Mouse (Mus musculus) T-helper 1 cell (primary cell): Measurements from ENCODE around the gene Dek.

Experiments
- in situ Hi-C: fragments of 300-600 bp; cut with MboI, MseI; formaldehyde crosslinking; loops from one replicate; pipeline ENCODE4 v1.15.1; 2025; ENCODE audit warnings: high pct_unique_total_duplicates

The Dek gene

GRCm38 (mm10) chr13:47056781-47057180 lies 49.2 kb downstream of the Dek start:
- in situ Hi-C loops: no loop called here

GRCm38 (mm10) chr13:47056126-47056525 lies 49.9 kb downstream of the Dek start:
- in situ Hi-C loops: no loop called here

GRCm38 (mm10) chr13:47053971-47054370 lies 52.0 kb downstream of the Dek start:
- in situ Hi-C loops: no loop called here

GRCm38 (mm10) chr13:47050009-47050408 lies 56.0 kb downstream of the Dek start:
- in situ Hi-C loops: no loop called here

- in situ Hi-C loops: no loop called here
Observed at GRCm38 (mm10) chr13:47047996-47048395, 58.0 kb downstream of the Dek start.

GRCm38 (mm10) chr13:47044617-47044947 lies 61.4 kb downstream of the Dek start, which contains the start of gene Tpmt:
TSS of gene Tpmt (minus strand) at chr13:47044737.
- in situ Hi-C loops: no loop called here

- in situ Hi-C loops: no loop called here
Observed at GRCm38 (mm10) chr13:47043833-47044616, 62.0 kb downstream of the Dek start.

GRCm38 (mm10) chr13:47043030-47043680 lies 62.8 kb downstream of the Dek start, which contains the start of gene Kdm1b:
TSS of gene Kdm1b (plus strand) at chr13:47043499.
- in situ Hi-C loops: no loop called here

GRCm38 (mm10) chr13:47042024-47042633 lies 63.9 kb downstream of the Dek start:
- in situ Hi-C loops: no loop called here

GRCm38 (mm10) chr13:47040061-47040460 lies 65.9 kb downstream of the Dek start:
- in situ Hi-C loops: no loop called here

- in situ Hi-C loops: no loop called here
Observed at GRCm38 (mm10) chr13:47037946-47038345, 68.1 kb downstream of the Dek start.
